Mouse (Mus musculus): ENCODE data around the gene Sgsm2. TPM values are rescaled to one million over a fixed set of nuclear protein-coding genes. Genes with fewer than 3 reads are reported as not detected.

The Sgsm2 gene
- total RNA-seq (2014; rRNA removed) (49.0 and 59.2 TPM in 2 replicates), polyA plus RNA-seq (2015; fragmentation: Nextera tagmentation; extraction: Ambion mirVana) (21.2 and 21.3 TPM in 2 replicates)

DNA sequence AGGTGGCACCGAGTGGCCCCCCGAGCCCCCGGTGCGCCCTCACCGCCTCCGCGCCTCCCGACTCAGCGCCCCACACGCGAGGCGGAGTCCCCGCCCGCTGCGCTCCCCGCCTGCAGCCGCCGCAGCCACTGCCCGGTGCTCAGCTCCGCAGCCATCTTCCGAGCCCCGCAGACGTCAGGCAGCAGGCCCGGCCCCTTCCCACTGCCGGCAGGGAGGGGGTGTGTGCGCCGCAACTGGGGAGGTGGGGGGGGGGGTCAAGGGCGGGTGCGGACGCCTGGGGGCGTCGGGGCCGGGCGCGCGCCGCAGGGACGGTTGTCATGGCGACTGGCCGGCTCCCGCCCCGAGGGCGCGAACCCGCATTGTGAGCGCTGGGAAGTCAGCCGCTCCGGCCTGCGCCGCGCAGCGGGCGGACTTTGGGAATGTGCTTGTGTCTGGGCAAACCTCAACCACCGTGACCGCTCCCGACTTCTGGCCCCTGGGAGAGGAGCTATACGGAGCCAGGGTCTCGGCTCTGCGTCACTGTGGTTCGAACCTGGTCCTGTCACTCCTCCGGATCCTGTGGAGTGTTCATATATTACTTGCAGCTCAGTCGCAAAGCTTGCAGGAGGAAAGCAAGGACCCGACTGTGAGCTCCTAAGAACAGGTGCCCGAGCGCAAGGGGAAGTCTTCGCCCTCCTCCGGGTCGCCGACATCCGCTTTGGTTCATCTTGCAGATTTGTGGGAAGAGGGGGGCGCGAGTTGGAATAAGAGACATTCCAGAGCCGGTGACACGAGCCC lies at the start of gene Sgsm2:
Gene Sgsm2 (minus strand): TSS at position 160 of the 777 bp plus-strand sequence.
- Histone ChIP-seq H3K4me3 (ENCODE audit: low read length) (peak within 1 kb of the TSS; percentile 78), H3K4me1 (ENCODE audit: insufficient read depth, low read length) (no peaks in the 10 kb centered on the region), H3K27ac (peak within 1 kb of the TSS; percentile 92), H3K36me3 (ENCODE audit: insufficient read depth, low read length) (peaks cover 27% of the 10 kb centered on the region), H3K4me2 (ENCODE audit: low read depth, low read length) (peak within 1 kb of the TSS; percentile 58), H3K9me3 (ENCODE audit: low read length) (no peaks in the 10 kb centered on the region), H3K27me3 (ENCODE audit: insufficient read depth, low read length) (no peaks in the 10 kb centered on the region), H3K9ac (replicated peaks; ENCODE audit: low read length) (peak within 1 kb of the TSS; percentile 82)
- DNase-seq (ENCODE audit: low spot score) (peak; percentile 83), ATAC-seq (peak; percentile 79)
- no peak for TF ChIP-seq CTCF (IDR thresholded peaks at IDR 0.05; ENCODE audit: low read depth)
- WGBS, result under 1% methylated on average over 48 of the region's 74 CpGs

DNA sequence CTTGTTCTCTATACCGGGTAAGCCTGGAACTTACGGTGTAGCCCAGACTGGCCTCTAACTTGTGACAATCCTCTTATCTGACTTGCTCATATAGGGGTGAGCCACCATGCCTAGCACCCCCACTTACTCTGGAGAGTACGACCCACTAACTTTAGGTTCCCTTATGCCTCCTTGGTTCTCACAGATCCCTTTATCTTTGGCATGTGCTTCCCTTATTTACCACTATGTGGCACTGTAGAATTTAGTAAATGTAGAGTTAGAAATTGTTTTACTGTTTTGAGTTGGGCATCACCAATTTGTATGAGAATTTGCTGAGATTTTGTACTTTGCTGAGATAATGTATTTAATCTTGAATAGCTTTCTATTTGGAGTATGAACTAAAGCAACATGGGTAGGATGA lies 49.5 kb upstream of the Sgsm2 start:
- no peaks in the 10 kb centered on the region for H3K27me3 ChIP-seq (ENCODE audit: insufficient read depth, low read length)
- TF ChIP-seq CTCF (IDR thresholded peaks at IDR 0.05; ENCODE audit: low read depth), result peak; percentile 77
- DNase-seq (ENCODE audit: low spot score) (peak; percentile 78), ATAC-seq (no peak)
- H3K36me3 ChIP-seq (ENCODE audit: insufficient read depth, low read length), result peaks cover 15% of the 10 kb centered on the region; the same call in 1 of the 2 replicates
- H3K27ac ChIP-seq, result no peak overlapping the region
- no peak overlapping the region for H3K4me3 ChIP-seq (ENCODE audit: low read length)
- H3K9ac ChIP-seq (replicated peaks; ENCODE audit: low read length), result no peak overlapping the region
- no peaks in the 10 kb centered on the region for H3K4me1 ChIP-seq (ENCODE audit: insufficient read depth, low read length)
- H3K9me3 ChIP-seq (ENCODE audit: low read length), result no peaks in the 10 kb centered on the region
- H3K4me2 ChIP-seq (ENCODE audit: low read depth, low read length), result no peak overlapping the region
- 75% methylated on average over 3 of the region's 3 CpGs for WGBS

DNA sequence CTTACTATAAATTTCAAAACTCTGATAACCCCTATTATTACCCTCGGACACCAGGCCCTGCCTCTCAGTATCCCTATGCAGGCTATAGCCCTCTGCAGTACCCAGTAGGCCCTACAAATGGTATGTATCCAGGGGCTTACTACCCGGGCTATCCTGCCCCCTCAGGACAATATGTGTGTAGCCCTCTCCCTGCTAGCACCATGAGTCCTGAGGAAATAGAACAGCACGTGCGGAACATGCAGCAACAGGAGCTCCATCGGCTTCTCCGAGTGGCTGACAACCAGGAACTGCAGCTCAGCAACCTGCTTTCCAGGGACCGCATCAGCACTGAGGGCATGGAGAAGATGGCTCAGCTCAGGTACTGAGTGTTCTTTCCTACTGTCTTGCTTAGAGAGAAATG lies 33.5 kb upstream of the Sgsm2 start:
- no peak for TF ChIP-seq CTCF (IDR thresholded peaks at IDR 0.05; ENCODE audit: low read depth)
- Histone ChIP-seq H3K4me3 (ENCODE audit: low read length) (no peak overlapping the region), H3K9me3 (ENCODE audit: low read length) (no peaks in the 10 kb centered on the region), H3K36me3 (ENCODE audit: insufficient read depth, low read length) (peaks cover 6% of the 10 kb centered on the region), H3K9ac (replicated peaks; ENCODE audit: low read length) (no peak overlapping the region), H3K4me1 (ENCODE audit: insufficient read depth, low read length) (peaks cover 5% of the 10 kb centered on the region; the same call in 1 of the 2 replicates), H3K27ac (no peak overlapping the region), H3K4me2 (ENCODE audit: low read depth, low read length) (no peak overlapping the region), H3K27me3 (ENCODE audit: insufficient read depth, low read length) (no peaks in the 10 kb centered on the region)
- no peak for ATAC-seq
- DNase-seq (ENCODE audit: low spot score), result no peak
- WGBS, result 95% methylated on average over 7 of the region's 7 CpGs

DNA sequence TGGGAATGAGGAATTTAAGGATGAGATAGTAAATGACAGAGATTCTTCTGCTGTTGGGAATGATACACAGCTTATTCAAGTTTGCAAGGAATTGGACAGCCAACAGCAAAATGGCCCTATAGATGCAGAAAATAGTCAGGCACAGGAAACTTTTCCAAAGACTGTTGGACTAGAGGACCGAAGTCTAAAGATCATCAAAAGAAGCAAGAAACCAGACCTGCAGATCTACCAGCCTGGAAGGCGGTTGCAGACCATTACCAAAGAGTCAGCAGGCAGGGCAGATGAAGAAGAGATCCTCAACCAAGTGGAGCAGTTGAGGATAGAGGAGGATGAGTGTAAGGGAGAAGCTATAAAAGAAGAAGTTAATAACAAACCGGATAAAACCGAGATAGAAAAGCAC lies 32.3 kb upstream of the Sgsm2 start:
- H3K9ac ChIP-seq (replicated peaks; ENCODE audit: low read length), result no peak overlapping the region
- H3K27ac ChIP-seq, result no peak overlapping the region
- H3K4me1 ChIP-seq (ENCODE audit: insufficient read depth, low read length), result peaks cover 11% of the 10 kb centered on the region
- H3K9me3 ChIP-seq (ENCODE audit: low read length), result no peaks in the 10 kb centered on the region
- H3K4me3 ChIP-seq (ENCODE audit: low read length), result no peak overlapping the region
- 75% methylated on average over 4 of the region's 4 CpGs for WGBS
- no peak for TF ChIP-seq CTCF (IDR thresholded peaks at IDR 0.05; ENCODE audit: low read depth)
- no peaks in the 10 kb centered on the region for H3K27me3 ChIP-seq (ENCODE audit: insufficient read depth, low read length)
- H3K36me3 ChIP-seq (ENCODE audit: insufficient read depth, low read length), result no peaks in the 10 kb centered on the region; the same call in 1 of the 2 replicates
- no peak overlapping the region for H3K4me2 ChIP-seq (ENCODE audit: low read depth, low read length)
- DNase-seq (ENCODE audit: low spot score) (no peak), ATAC-seq (no peak)

DNA sequence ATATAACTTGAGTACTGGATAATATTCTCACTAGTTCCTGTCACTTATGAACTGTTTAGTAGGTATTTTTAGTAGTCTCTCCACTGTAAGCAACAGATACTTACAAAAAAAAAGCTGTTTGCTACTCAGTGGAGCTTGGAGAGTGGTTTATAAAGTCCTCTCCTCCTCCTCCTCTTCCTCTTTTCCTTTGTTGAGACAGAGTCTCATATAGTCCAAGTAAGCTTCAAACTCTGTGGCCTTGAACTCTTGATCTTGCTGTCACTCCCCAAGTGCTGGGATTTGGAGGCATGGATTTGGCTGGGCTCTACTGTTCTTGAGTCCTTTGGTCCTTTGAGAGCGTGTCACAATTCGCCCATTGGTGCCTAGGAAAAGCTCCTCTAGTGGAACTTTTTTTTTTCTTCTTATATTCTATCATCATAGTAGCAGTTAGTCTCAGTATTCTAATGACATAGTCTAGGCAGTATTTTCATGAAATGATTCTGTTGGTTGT lies 30.4 kb upstream of the Sgsm2 start:
- Histone ChIP-seq H3K36me3 (ENCODE audit: insufficient read depth, low read length) (no peaks in the 10 kb centered on the region), H3K9me3 (ENCODE audit: low read length) (no peaks in the 10 kb centered on the region), H3K4me2 (ENCODE audit: low read depth, low read length) (no peak overlapping the region; the same call in 1 of the 2 replicates), H3K4me1 (ENCODE audit: insufficient read depth, low read length) (peaks cover 11% of the 10 kb centered on the region), H3K9ac (replicated peaks; ENCODE audit: low read length) (no peak overlapping the region), H3K4me3 (ENCODE audit: low read length) (no peak overlapping the region), H3K27me3 (ENCODE audit: insufficient read depth, low read length) (no peaks in the 10 kb centered on the region), H3K27ac (no peak overlapping the region)
- ATAC-seq (no peak), DNase-seq (ENCODE audit: low spot score) (no peak)
- TF ChIP-seq CTCF (IDR thresholded peaks at IDR 0.05; ENCODE audit: low read depth), result no peak
- WGBS, result 90% methylated on average over 2 of the region's 2 CpGs

DNA sequence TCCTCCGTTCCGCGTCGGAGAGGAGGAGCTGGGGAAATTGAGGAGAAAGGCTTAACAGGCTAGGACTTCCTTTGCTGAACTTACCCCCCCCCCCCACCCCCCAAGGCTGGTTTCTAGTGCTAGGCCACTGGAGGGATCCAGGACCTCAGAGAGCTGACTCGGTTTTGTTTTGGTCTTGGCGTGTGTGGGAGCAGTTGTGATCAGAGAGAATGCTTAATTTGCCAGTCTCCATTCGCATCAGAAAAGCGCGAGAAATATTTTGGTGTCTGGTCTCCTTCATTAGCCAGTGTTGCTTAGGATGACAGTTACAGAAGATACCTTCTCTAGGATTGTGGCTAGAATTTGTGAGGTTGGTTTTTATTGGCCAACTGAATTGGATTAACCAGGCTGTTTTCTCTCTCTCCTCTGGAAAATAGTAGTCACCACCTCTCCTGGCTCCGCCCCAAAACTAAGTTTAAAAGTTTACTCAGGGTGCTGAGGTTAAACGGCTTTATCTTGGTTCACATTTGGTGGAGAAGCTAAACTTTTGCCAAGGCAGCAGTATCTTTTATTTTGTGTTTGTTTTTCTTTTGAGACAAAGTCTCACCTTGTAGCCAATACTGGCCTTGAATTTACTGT lies 29.6 kb upstream of the Sgsm2 start:
- Histone ChIP-seq H3K27me3 (ENCODE audit: insufficient read depth, low read length) (no peaks in the 10 kb centered on the region), H3K9me3 (ENCODE audit: low read length) (no peaks in the 10 kb centered on the region), H3K4me2 (ENCODE audit: low read depth, low read length) (peak overlapping the region; percentile 77), H3K27ac (peak overlapping the region; percentile 96), H3K4me1 (ENCODE audit: insufficient read depth, low read length) (peaks cover 11% of the 10 kb centered on the region), H3K4me3 (ENCODE audit: low read length) (peak overlapping the region; percentile 96), H3K9ac (replicated peaks; ENCODE audit: low read length) (peak overlapping the region; percentile 93), H3K36me3 (ENCODE audit: insufficient read depth, low read length) (no peaks in the 10 kb centered on the region)
- WGBS, result 7% methylated on average over 11 of the region's 11 CpGs
- DNase-seq (ENCODE audit: low spot score), result peak; percentile 13
- ATAC-seq, result no peak
- 0 out of 2 replicates have a peak, but pooled peaks have one; percentile 4 for TF ChIP-seq CTCF (IDR thresholded peaks at IDR 0.05; ENCODE audit: low read depth)

Data from hindbrain, postnatal 0 days (tissue).